Mouse (Mus musculus) embryonic fibroblast, embryonic 13.5 days (primary cell): ENCODE results near the gene Dis3l2.

ENCODE experiments used
- CTCF ChIP-seq: IDR thresholded peaks from 2 replicates; pipeline ENCODE4 v1.5.1; 2011; ENCODE audit warnings: mild to moderate bottlenecking, control low read depth, low read length, moderate library complexity, borderline replicate concordance; ENCODE audit not compliant: insufficient read depth
- POLR2A ChIP-seq: IDR thresholded peaks from 2 replicates; pipeline ENCODE4 v1.6.1; 2011; ENCODE audit warnings: low read depth, mild to moderate bottlenecking, control low read depth, low read length, moderate library complexity

- TF ChIP-seq CTCF, result no peak
- no peak for TF ChIP-seq POLR2A
Measured at GRCm38 (mm10) chr1:86878743-86879142, 175.1 kb downstream of the Dis3l2 start.
